Mouse (Mus musculus) MEL (cell line): ENCODE data around the gene Ppp6r2. TPM values are rescaled to one million over a fixed set of nuclear protein-coding genes. Genes with fewer than 3 reads are reported as not detected.

Source experiments
- DNase-seq: peaks from one replicate; pipeline ENCODE4 v3.0.0; 2011; ENCODE audit warnings: low read depth, low spot score
- H3K27ac ChIP-seq: 2 replicates; pipeline ENCODE4 v1.5.1; 2012; ENCODE audit warnings: low read depth, mild to moderate bottlenecking, control low read depth, low read length, moderate library complexity; ENCODE audit not compliant: control insufficient read depth
- H3K27me3 ChIP-seq, 2 experiments: fragments of 150-350 bp in 1 of 2; sonication (generic) in 1 of 2; 2 replicates each; pipeline ENCODE4 v1.6.1; 2012; ENCODE audit warnings: low read length in 2 of 2, mild to moderate bottlenecking in 2 of 2, improper control_type of control experiment in 1 of 2, moderate library complexity in 1 of 2; ENCODE audit not compliant: insufficient read depth in 2 of 2, control insufficient read depth in 1 of 2
- H3K36me3 ChIP-seq, 2 experiments: 2 replicates each; pipeline ENCODE4 v1.6.1; 2012 to 2014; ENCODE audit warnings: low read length in 2 of 2, improper control_type of control experiment in 1 of 2, inconsistent platforms in 1 of 2, mild to moderate bottlenecking in 1 of 2; ENCODE audit not compliant: insufficient read depth in 2 of 2, control insufficient read depth in 1 of 2
- H3K4me1 ChIP-seq, 2 experiments: fragments of 150-350 bp in 1 of 2; sonication (generic) in 1 of 2; 2 replicates each; pipeline ENCODE4 v1.6.1; 2012; ENCODE audit warnings: low read length in 2 of 2, improper control_type of control experiment in 1 of 2, mild to moderate bottlenecking in 1 of 2; ENCODE audit not compliant: insufficient read depth in 2 of 2, control insufficient read depth in 1 of 2
- H3K4me3 ChIP-seq, 2 experiments: fragments of 150-350 bp in 1 of 2; sonication (generic) in 1 of 2; 2 replicates each; pipeline ENCODE4 v1.5.1; 2012; ENCODE audit warnings: low read depth in 2 of 2, low read length in 2 of 2, mild to moderate bottlenecking in 2 of 2, moderate library complexity in 2 of 2, control low read depth in 1 of 2, improper control_type of control experiment in 1 of 2; ENCODE audit not compliant: control insufficient read depth in 1 of 2, insufficient read depth in 1 of 2
- H3K79me2 ChIP-seq: 2 replicates; pipeline ENCODE4 v1.6.1; 2012; ENCODE audit warnings: mild to moderate bottlenecking, low read length, moderate library complexity; ENCODE audit not compliant: control insufficient read depth, poor library complexity, insufficient read depth
- H3K9ac ChIP-seq: 2 replicates; pipeline ENCODE4 v1.6.1; 2012; ENCODE audit warnings: low read depth, mild to moderate bottlenecking, control low read depth, low read length, moderate library complexity; ENCODE audit not compliant: control insufficient read depth, poor library complexity, severe bottlenecking
- H3K9me3 ChIP-seq: fragments of 150-350 bp; sonication (generic); replicated peaks from 2 replicates; pipeline ENCODE4 v1.6.1; 2012; ENCODE audit warnings: mild to moderate bottlenecking, low read length, improper control_type of control experiment, moderate library complexity; ENCODE audit not compliant: insufficient read depth
- BHLHE40 ChIP-seq: IDR thresholded peaks from 2 replicates; pipeline ENCODE4 v1.6.1; 2012; ENCODE audit warnings: low read depth, mild to moderate bottlenecking, inconsistent platforms, low read length, improper control_type of control experiment, borderline replicate concordance
- CHD2 ChIP-seq: IDR thresholded peaks from 2 replicates; pipeline ENCODE4 v1.6.1; 2011; ENCODE audit warnings: low read length, improper control_type of control experiment
- CTCF ChIP-seq, 3 experiments: IDR thresholded peaks in 2 of 3; conservative IDR thresholded peaks in 1 of 3; 2 replicates each; pipeline ENCODE4 v1.5.1; 2011 to 2012; ENCODE audit warnings: low read length in 3 of 3, low read depth in 2 of 3, mild to moderate bottlenecking in 2 of 3, improper control_type of control experiment in 1 of 3, inconsistent platforms in 1 of 3, mixed read lengths in 1 of 3, moderate library complexity in 1 of 3; ENCODE audit not compliant: control insufficient read depth in 1 of 3, insufficient read depth in 1 of 3, poor library complexity in 1 of 3, severe bottlenecking in 1 of 3
- GATA1 ChIP-seq: IDR thresholded peaks from 2 replicates; pipeline ENCODE4 v1.6.1; 2011; ENCODE audit warnings: low read depth, low read length, improper control_type of control experiment
- HCFC1 ChIP-seq: IDR thresholded peaks from 2 replicates; pipeline ENCODE4 v1.6.1; 2012; ENCODE audit warnings: low read depth, mild to moderate bottlenecking, inconsistent platforms, low read length, improper control_type of control experiment, moderate library complexity
- KAT2A ChIP-seq: conservative IDR thresholded peaks from 2 replicates; pipeline ENCODE4 v1.6.1; 2012; ENCODE audit warnings: low read depth, low read length, improper control_type of control experiment, inconsistent platforms
- POLR2AphosphoS5 ChIP-seq: IDR thresholded peaks from 2 replicates; pipeline ENCODE4 v1.6.1; 2012; ENCODE audit warnings: low read depth, borderline replicate concordance, mild to moderate bottlenecking, inconsistent platforms, low read length, moderate library complexity, mixed read lengths
- RAD21 ChIP-seq: IDR thresholded peaks from 2 replicates; pipeline ENCODE4 v1.6.1; 2011; ENCODE audit warnings: mild to moderate bottlenecking, low read depth, low read length, improper control_type of control experiment
- SIN3A ChIP-seq: IDR thresholded peaks from 2 replicates; pipeline ENCODE4 v1.6.1; 2012; ENCODE audit warnings: low read length, improper control_type of control experiment, inconsistent platforms
- TAL1 ChIP-seq: IDR thresholded peaks from 2 replicates; pipeline ENCODE4 v1.6.1; 2012; ENCODE audit warnings: mild to moderate bottlenecking, inconsistent platforms, low read length, moderate library complexity, mixed read lengths
- USF2 ChIP-seq, 2 experiments: IDR thresholded peaks; 2 replicates each; pipeline ENCODE4 v1.6.1; 2011 to 2012; ENCODE audit warnings: improper control_type of control experiment in 2 of 2, low read length in 2 of 2, borderline replicate concordance in 1 of 2, inconsistent platforms in 1 of 2, low read depth in 1 of 2, mild to moderate bottlenecking in 1 of 2; ENCODE audit not compliant: insufficient read depth in 1 of 2
- ZNF384 ChIP-seq: IDR thresholded peaks from 2 replicates; pipeline ENCODE4 v1.6.1; 2012; ENCODE audit warnings: low read depth, mild to moderate bottlenecking, inconsistent platforms, low read length, improper control_type of control experiment
- polyA plus RNA-seq, 2 experiments: library from polyadenylated mRNA; stranded (reverse) in 1 of 2; unstranded in 1 of 2; fragments of >175 nt in 1 of 2; fragments of >200 nt in 1 of 2; gene quantifications; 2 replicates each; pipeline versions ENCODE4 v1.2.1 to v1.2.4; 2012; ENCODE audit warnings: low replicate concordance in 2 of 2, low read depth in 1 of 2; ENCODE audit not compliant: insufficient read length in 2 of 2, insufficient read depth in 1 of 2, missing spikeins in 1 of 2
- total RNA-seq: library from RNA; depleted of rRNA; stranded (reverse); fragments of 300-350 nt; gene quantifications from 2 replicates; pipeline ENCODE4 v1.2.3, GENCODE M21; 2012; rRNA removed

Gene Ppp6r2
- total and polyA plus RNA-seq, 3 experiments: 15.5 to 23.2 TPM; not detected in 1

- Histone ChIP-seq H3K36me3 (no peaks in the 10 kb centered on the region), H3K27ac (no peak overlapping the region), H3K4me3 (no peak overlapping the region), H3K79me2 (no peaks in the 10 kb centered on the region), H3K9me3 (no peaks in the 10 kb centered on the region), H3K27me3 (peaks cover 2 to 4% of the 10 kb centered on the region in 2 experiments; a peak in 3 of 4 replicates), H3K9ac (no peak overlapping the region), H3K4me1 (peaks cover 2 to 3% of the 10 kb centered on the region in 2 experiments; a peak in 3 of 4 replicates)
- no peak for TF ChIP-seq CHD2
- no peak for TF ChIP-seq POLR2AphosphoS5
- no peak for TF ChIP-seq KAT2A
- TF ChIP-seq RAD21: no peak
- no peak for TF ChIP-seq BHLHE40
- TF ChIP-seq ZNF384: no peak
- no peak for TF ChIP-seq CTCF (IDR thresholded peaks at IDR 0.05 in 2 of 3, conservative IDR thresholded peaks at IDR 0.05 in 1 of 3; ENCODE audit: control insufficient read depth in 1 of 3, insufficient read depth in 1 of 3, low read depth in 2 of 3, low read length in 3 of 3, poor library complexity in 1 of 3, severe bottlenecking in 1 of 3)
- DNase-seq: no peak
Observed at GRCm38 (mm10) chr15:89334774-89335537, 123.6 kb downstream of the Ppp6r2 start.

GRCm38 (mm10) chr15:89336422-89336821 lies 125.1 kb downstream of the Ppp6r2 start:
- H3K27ac ChIP-seq: no peak overlapping the region
- no peak overlapping the region for H3K4me3 ChIP-seq
- peaks cover 5% of the 10 kb centered on the region in 2 experiments for H3K4me1 ChIP-seq
- no peaks in the 10 kb centered on the region for H3K36me3 ChIP-seq
- H3K9ac ChIP-seq: no peak overlapping the region
- no peak for DNase-seq
- H3K27me3 ChIP-seq: peaks cover 0 to 2% of the 10 kb centered on the region in 2 experiments; a peak in 2 of 4 replicates
- TF ChIP-seq GATA1 (no peak), USF2 (IDR thresholded peaks at IDR 0.05; ENCODE audit: borderline replicate concordance in 1 of 2, insufficient read depth in 1 of 2, low read depth in 1 of 2, low read length in 2 of 2) (no peak), POLR2AphosphoS5 (no peak), TAL1 (no peak), SIN3A (no peak), HCFC1 (no peak)
- H3K9me3 ChIP-seq: no peaks in the 10 kb centered on the region
- H3K79me2 ChIP-seq: no peaks in the 10 kb centered on the region

Other genes starting within 250 kb of the Ppp6r2 start
- not detected in 2 replicates for gene Mlc1, start 232.5 kb upstream of the Ppp6r2 start, total RNA-seq
- not detected for gene Mlc1, start 232.5 kb upstream of the Ppp6r2 start, polyA plus RNA-seq
- not detected in 2 replicates for gene Mov10l1, start 228.6 kb upstream of the Ppp6r2 start, total RNA-seq
- not detected for gene Mov10l1, start 228.6 kb upstream of the Ppp6r2 start, polyA plus RNA-seq
- not detected in 2 replicates for gene Panx2, start 151.8 kb upstream of the Ppp6r2 start, total RNA-seq
- not detected for gene Panx2, start 151.8 kb upstream of the Ppp6r2 start, polyA plus RNA-seq
- gene Trabd, start 136.4 kb upstream of the Ppp6r2 start, total RNA-seq: 43.1 and 45.9 TPM in 2 replicates
- gene Trabd, start 136.4 kb upstream of the Ppp6r2 start, polyA plus RNA-seq: 10 to 100 TPM in 1 of 2 experiments, not detected in 1; 81.4 TPM
- gene Selenoo, start 122.5 kb upstream of the Ppp6r2 start, total RNA-seq: 13.6 and 17.3 TPM in 2 replicates
- 10 to 100 TPM in 1 of 2 experiments, not detected in 1; 16.6 TPM for gene Selenoo, start 122.5 kb upstream of the Ppp6r2 start, polyA plus RNA-seq
- gene Tubgcp6, start 88.4 kb upstream of the Ppp6r2 start, total RNA-seq: 14.4 and 17.5 TPM in 2 replicates
- 10 to 100 TPM in 1 of 2 experiments, not detected in 1; 25.3 TPM for gene Tubgcp6, start 88.4 kb upstream of the Ppp6r2 start, polyA plus RNA-seq
- 17.9 and 23.3 TPM in 2 replicates for gene Hdac10, start 82.9 kb upstream of the Ppp6r2 start, total RNA-seq
- 10 to 100 TPM in 1 of 2 experiments, not detected in 1; 26.6 TPM for gene Hdac10, start 82.9 kb upstream of the Ppp6r2 start, polyA plus RNA-seq
- 0.10 TPM in 1 of 2 replicates, not detected in the other for gene Mapk12, start 70.8 kb upstream of the Ppp6r2 start, total RNA-seq
- under 1 TPM in 1 of 2 experiments, not detected in 1; 0.18 TPM for gene Mapk12, start 70.8 kb upstream of the Ppp6r2 start, polyA plus RNA-seq
- gene Mapk11, start 61.9 kb upstream of the Ppp6r2 start, total RNA-seq: 0.04 and 0.16 TPM in 2 replicates
- gene Mapk11, start 61.9 kb upstream of the Ppp6r2 start, polyA plus RNA-seq: under 1 TPM in 1 of 2 experiments, not detected in 1; 0.04 TPM
- 0.10 and 0.19 TPM in 2 replicates for gene Plxnb2, start 30.8 kb upstream of the Ppp6r2 start, total RNA-seq
- under 1 TPM in 1 of 2 experiments, not detected in 1; 0.17 TPM for gene Plxnb2, start 30.8 kb upstream of the Ppp6r2 start, polyA plus RNA-seq
- 4.6 and 6.1 TPM in 2 replicates for gene Dennd6b, start 15.1 kb upstream of the Ppp6r2 start, total RNA-seq
- gene Dennd6b, start 15.1 kb upstream of the Ppp6r2 start, polyA plus RNA-seq: 10 to 100 TPM in 1 of 2 experiments, not detected in 1; 11.4 TPM
- 80.4 and 84.6 TPM in 2 replicates for gene Sbf1, start 103.8 kb downstream of the Ppp6r2 start, total RNA-seq
- 100 to 1,000 TPM in 1 of 2 experiments, not detected in 1; 147 TPM for gene Sbf1, start 103.8 kb downstream of the Ppp6r2 start, polyA plus RNA-seq
- gene Adm2, start 111.2 kb downstream of the Ppp6r2 start, total RNA-seq: 1.4 and 7.1 TPM in 2 replicates
- gene Adm2, start 111.2 kb downstream of the Ppp6r2 start, polyA plus RNA-seq: 10 to 100 TPM in 1 of 2 experiments, not detected in 1; 18.2 TPM
- gene Miox, start 122.8 kb downstream of the Ppp6r2 start, total RNA-seq: not detected in 2 replicates
- not detected for gene Miox, start 122.8 kb downstream of the Ppp6r2 start, polyA plus RNA-seq
- 14.5 and 14.7 TPM in 2 replicates for gene Lmf2, start 144.1 kb downstream of the Ppp6r2 start, total RNA-seq
- 10 to 100 TPM in 1 of 2 experiments, not detected in 1; 52.0 TPM for gene Lmf2, start 144.1 kb downstream of the Ppp6r2 start, polyA plus RNA-seq
- 126 and 137 TPM in 2 replicates for gene Ncaph2, start 144.2 kb downstream of the Ppp6r2 start, total RNA-seq
- 100 to 1,000 TPM; 160 to 165 TPM for gene Ncaph2, start 144.2 kb downstream of the Ppp6r2 start, polyA plus RNA-seq
- gene Sco2, start 162.3 kb downstream of the Ppp6r2 start, total RNA-seq: 50.2 and 58.9 TPM in 2 replicates
- gene Sco2, start 162.3 kb downstream of the Ppp6r2 start, polyA plus RNA-seq: 10 to 100 TPM in 1 of 2 experiments, not detected in 1; 34.6 TPM
- 0.92 and 1.5 TPM in 2 replicates for gene Tymp, start 165.5 kb downstream of the Ppp6r2 start, total RNA-seq
- 1 to 10 TPM in 1 of 2 experiments, not detected in 1; 2.0 TPM for gene Tymp, start 165.5 kb downstream of the Ppp6r2 start, polyA plus RNA-seq
- gene Odf3b, start 167.7 kb downstream of the Ppp6r2 start, total RNA-seq: not detected in 2 replicates
- gene Odf3b, start 167.7 kb downstream of the Ppp6r2 start, polyA plus RNA-seq: not detected
- not detected in 2 replicates for gene Klhdc7b, start 173.4 kb downstream of the Ppp6r2 start, total RNA-seq
- gene Klhdc7b, start 173.4 kb downstream of the Ppp6r2 start, polyA plus RNA-seq: under 1 TPM in 1 of 2 experiments, not detected in 1; 0.01 TPM
- 0.82 and 1.5 TPM in 2 replicates for gene Syce3, start 198.9 kb downstream of the Ppp6r2 start, total RNA-seq
- 1 to 10 TPM in 1 of 2 experiments, not detected in 1; 1.4 TPM for gene Syce3, start 198.9 kb downstream of the Ppp6r2 start, polyA plus RNA-seq
- 0.92 and 1.4 TPM in 2 replicates for gene Cpt1b, start 214.3 kb downstream of the Ppp6r2 start, total RNA-seq
- 1 to 10 TPM in 1 of 2 experiments, not detected in 1; 2.0 TPM for gene Cpt1b, start 214.3 kb downstream of the Ppp6r2 start, polyA plus RNA-seq
- gene C730034F03Rik, start 218.0 kb downstream of the Ppp6r2 start, total RNA-seq: 2.5 and 3.8 TPM in 2 replicates
- gene C730034F03Rik, start 218.0 kb downstream of the Ppp6r2 start, polyA plus RNA-seq: 1 to 10 TPM in 1 of 2 experiments, not detected in 1; 1.6 TPM
- gene Gm44502, start 218.1 kb downstream of the Ppp6r2 start, total RNA-seq: not detected in 2 replicates
- gene Gm44502, start 218.1 kb downstream of the Ppp6r2 start, polyA plus RNA-seq: not detected
- 19.3 and 19.5 TPM in 2 replicates for gene Chkb, start 218.4 kb downstream of the Ppp6r2 start, total RNA-seq
- gene Chkb, start 218.4 kb downstream of the Ppp6r2 start, polyA plus RNA-seq: 10 to 100 TPM in 1 of 2 experiments, not detected in 1; 51.3 TPM
- gene Mapk8ip2, start 242.4 kb downstream of the Ppp6r2 start, total RNA-seq: 0.04 TPM in 1 of 2 replicates, not detected in the other
- under 1 TPM in 1 of 2 experiments, not detected in 1; 0.01 TPM for gene Mapk8ip2, start 242.4 kb downstream of the Ppp6r2 start, polyA plus RNA-seq